Mouse (Mus musculus) liver, embryonic 16.5 days (tissue): ENCODE measurements around the gene Slc45a1. TPM values are rescaled to one million over a fixed set of nuclear protein-coding genes. Genes with fewer than 3 reads are reported as not detected.

Experiments
- ATAC-seq: fragments of 200-750 bp; cut with Nextera tagmentation; 2 replicates; pipeline ENCODE4 v1.8.0; 2017; ENCODE audit warnings: low read depth, mild to moderate bottlenecking, moderate number of reproducible peaks, moderate library complexity
- H3K27ac ChIP-seq: fragments of 300-500 bp; sonication (generic); 2 replicates; pipeline ENCODE4 v1.5.1; 2014; ENCODE audit warnings: mild to moderate bottlenecking, low read length
- H3K27me3 ChIP-seq: fragments of 300-500 bp; sonication (generic); 2 replicates; pipeline ENCODE4 v1.6.1; 2014; ENCODE audit warnings: low read depth, low read length, mixed read lengths; ENCODE audit not compliant: control insufficient read depth, insufficient read depth
- H3K36me3 ChIP-seq: fragments of 300-500 bp; sonication (generic); 2 replicates; pipeline ENCODE4 v1.6.1; 2014; ENCODE audit warnings: mild to moderate bottlenecking; ENCODE audit not compliant: control insufficient read depth, insufficient read depth
- H3K4me1 ChIP-seq: fragments of 300-500 bp; sonication (generic); 2 replicates; pipeline ENCODE4 v1.6.1; 2014; ENCODE audit warnings: low read depth, low read length, mixed read lengths; ENCODE audit not compliant: control insufficient read depth
- H3K4me2 ChIP-seq: fragments of 300-500 bp; sonication (generic); 2 replicates; pipeline ENCODE4 v1.6.1; 2014; ENCODE audit warnings: low read depth, low read length, mixed read lengths
- H3K4me3 ChIP-seq: fragments of 300-500 bp; sonication (generic); 2 replicates; pipeline ENCODE4 v1.5.1; 2014; ENCODE audit warnings: low read depth, mild to moderate bottlenecking, low read length
- H3K9ac ChIP-seq: fragments of 300-500 bp; sonication (generic); 2 replicates; pipeline ENCODE4 v1.6.1; 2014; ENCODE audit warnings: low read depth, low read length
- H3K9me3 ChIP-seq: fragments of 300-500 bp; sonication (generic); replicated peaks from 2 replicates; pipeline ENCODE4 v1.6.1; 2016; ENCODE audit warnings: low read length; ENCODE audit not compliant: control insufficient read depth
- WGBS: fragments of 180-500 bp; shearing (Covaris S2); extraction: QIAGEN DNeasy Blood & Tissue Kit; methylation state at CpG from one replicate; pipeline ENCODE4 v1.1.7; 2014; ENCODE audit not compliant: insufficient replicate concordance; 5-methylcytosine and 5-hydroxymethylcytosine counted together
- polyA plus RNA-seq: library from polyadenylated mRNA; unstranded; fragments of >200 nt; fragmentation: Nextera tagmentation; extraction: Ambion mirVana; gene quantifications from 2 replicates; pipeline ENCODE4 v1.2.1, GENCODE M21; 2015

Gene Slc45a1
- polyA plus RNA-seq = not detected in 2 replicates

DNA sequence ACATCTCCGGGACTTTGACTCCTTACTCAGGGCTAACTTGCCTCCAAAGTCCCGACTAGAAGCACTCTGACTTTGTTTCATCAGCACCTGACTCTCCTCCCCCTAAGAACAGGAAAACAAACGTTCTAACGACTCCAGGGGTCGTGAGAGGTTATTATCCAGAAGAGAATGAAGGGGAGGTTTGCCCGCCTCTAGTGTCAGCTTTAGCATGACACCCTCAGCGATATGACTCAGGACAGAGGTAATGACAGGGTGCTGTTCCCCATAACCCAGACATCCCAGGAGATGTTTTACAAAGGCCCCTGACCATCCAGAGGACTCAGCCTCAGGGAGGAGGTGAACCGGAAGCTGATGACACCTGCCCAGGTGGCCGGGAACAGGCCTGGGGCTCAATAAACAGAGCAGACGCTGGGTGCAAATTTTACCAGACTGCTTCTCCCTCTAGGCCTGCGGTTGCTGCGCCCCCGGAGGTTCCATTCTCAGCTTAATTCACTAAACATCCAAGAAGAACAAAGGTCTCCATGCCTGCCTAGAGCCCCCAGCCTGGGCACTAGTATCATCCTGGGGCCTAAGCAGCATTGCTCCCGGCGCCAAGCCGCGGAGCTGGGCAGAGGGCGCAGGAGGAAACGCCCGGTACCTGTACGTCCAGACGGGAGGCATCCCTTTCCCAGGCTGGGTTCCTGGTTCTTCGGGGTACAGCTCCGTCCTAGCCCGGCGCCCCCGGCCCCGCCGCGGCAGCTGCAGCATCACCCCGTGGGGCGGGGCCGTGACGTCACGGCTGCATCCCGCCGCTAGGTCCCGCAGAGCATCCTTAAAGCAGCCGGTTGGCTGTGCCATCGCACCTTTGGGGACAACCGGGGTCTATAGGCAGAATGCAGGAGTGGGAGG, at the start of gene Slc45a1:
Gene Slc45a1 (minus strand): TSS at position 785 of the 888 bp plus-strand sequence.
- no peak within 1 kb of the TSS for H3K27ac ChIP-seq
- no peaks in the 10 kb centered on the region for H3K9me3 ChIP-seq
- H3K4me2 ChIP-seq = no peak within 1 kb of the TSS
- peaks cover 4% of the 10 kb centered on the region; the same call in 1 of the 2 replicates for H3K4me1 ChIP-seq
- ATAC-seq = no peak
- H3K36me3 ChIP-seq = no peaks in the 10 kb centered on the region
- no peak within 1 kb of the TSS for H3K9ac ChIP-seq
- 10% methylated on average over 41 of the region's 41 CpGs for WGBS
- no peak within 1 kb of the TSS for H3K4me3 ChIP-seq
- peaks cover 12% of the 10 kb centered on the region for H3K27me3 ChIP-seq

DNA sequence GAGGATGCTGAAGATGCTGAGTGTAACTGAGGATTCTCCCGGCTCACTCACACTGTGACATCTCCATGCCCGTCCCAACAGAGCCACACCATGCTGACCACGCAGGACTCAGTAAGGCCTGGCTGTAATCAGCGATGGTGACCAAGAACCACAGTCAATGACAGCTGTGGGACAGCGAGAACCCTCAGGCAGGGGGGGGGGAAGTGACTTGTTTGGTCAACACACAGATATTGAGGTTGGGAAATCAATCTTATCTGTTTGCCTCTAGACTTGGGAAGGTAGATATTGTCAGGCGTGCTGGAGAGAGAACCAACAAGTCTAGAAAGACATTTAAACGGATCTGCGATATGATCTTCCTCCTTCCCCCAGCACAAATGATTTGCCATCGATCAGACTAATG, 48.9 kb upstream of the Slc45a1 start:
- H3K9ac ChIP-seq = no peak overlapping the region
- 66% methylated on average over 9 of the region's 9 CpGs for WGBS
- H3K27ac ChIP-seq = no peak overlapping the region
- H3K36me3 ChIP-seq = no peaks in the 10 kb centered on the region
- no peaks in the 10 kb centered on the region for H3K9me3 ChIP-seq
- H3K27me3 ChIP-seq = no peaks in the 10 kb centered on the region
- no peak for ATAC-seq
- H3K4me3 ChIP-seq = no peak overlapping the region
- H3K4me2 ChIP-seq = no peak overlapping the region
- no peaks in the 10 kb centered on the region for H3K4me1 ChIP-seq

DNA sequence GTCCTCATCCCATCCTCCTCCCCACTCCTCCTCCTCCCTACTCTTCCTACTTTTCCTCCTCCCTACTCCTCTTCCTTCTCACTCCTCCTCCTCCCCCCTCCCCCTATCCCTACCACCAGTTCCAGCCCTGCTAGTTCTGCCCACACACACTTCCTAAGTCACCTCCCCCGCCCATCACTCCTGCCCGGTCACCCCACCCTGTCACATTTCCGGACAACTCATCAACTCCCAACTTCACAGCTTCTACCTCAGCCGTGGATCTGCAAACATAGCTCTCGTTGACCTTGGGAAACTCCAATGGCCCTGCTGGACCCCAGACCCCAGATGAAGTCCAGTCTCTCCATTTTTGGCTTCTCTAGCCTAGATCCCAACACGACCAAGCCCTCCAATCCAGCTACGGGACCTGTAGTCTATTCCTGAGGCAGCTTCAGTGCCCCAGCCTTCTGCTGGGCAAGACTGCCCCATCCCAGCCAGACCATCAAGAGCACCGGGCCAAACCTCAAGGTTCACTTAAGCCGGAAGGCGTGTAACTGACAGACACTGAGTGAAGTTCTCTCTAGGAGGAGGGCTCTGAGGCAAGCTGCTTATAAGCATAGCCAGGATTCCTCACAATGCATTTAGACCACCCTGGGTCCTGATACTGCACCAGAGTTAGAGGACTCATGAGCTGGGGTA, 42.6 kb upstream of the Slc45a1 start:
- Histone ChIP-seq H3K9me3 (no peaks in the 10 kb centered on the region), H3K4me1 (no peaks in the 10 kb centered on the region; the same call in 1 of the 2 replicates), H3K9ac (no peak overlapping the region), H3K4me3 (no peak overlapping the region), H3K27ac (no peak overlapping the region), H3K36me3 (no peaks in the 10 kb centered on the region), H3K4me2 (no peak overlapping the region), H3K27me3 (no peaks in the 10 kb centered on the region)
- 34% methylated on average over 10 of the region's 10 CpGs for WGBS
- ATAC-seq = peak; percentile 47; the same call in 1 of the 2 replicates

DNA sequence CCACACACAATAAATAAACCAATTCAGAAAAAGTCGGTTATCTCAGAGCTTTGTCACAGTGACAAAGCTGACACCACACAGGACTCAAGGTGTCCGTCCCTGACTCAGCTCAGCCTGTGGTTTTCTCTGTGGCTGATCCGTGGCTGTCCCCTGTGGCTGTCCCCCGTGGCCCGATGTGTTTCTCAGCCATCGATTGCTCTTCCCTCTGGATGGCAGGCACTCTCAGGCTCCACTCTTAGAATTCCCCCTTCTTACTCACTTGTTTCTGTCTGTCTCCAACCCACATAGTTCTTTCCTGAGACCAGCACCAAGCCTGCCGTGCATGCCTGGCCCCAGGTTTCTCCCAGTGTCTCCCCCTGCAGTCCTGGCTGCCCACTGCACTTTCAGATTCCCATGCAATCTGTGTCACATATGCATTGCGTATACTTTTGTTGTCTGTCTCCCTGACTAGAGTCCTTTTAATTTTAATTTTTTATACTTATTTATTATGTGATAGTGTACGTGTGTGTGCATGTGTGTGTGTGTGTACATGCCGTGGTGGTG, 41.0 kb upstream of the Slc45a1 start:
- 44% methylated on average over 10 of the region's 10 CpGs for WGBS
- Histone ChIP-seq H3K4me3 (no peak overlapping the region), H3K27ac (no peak overlapping the region), H3K9ac (no peak overlapping the region), H3K4me2 (no peak overlapping the region), H3K4me1 (no peaks in the 10 kb centered on the region; the same call in 1 of the 2 replicates), H3K9me3 (no peaks in the 10 kb centered on the region), H3K27me3 (no peaks in the 10 kb centered on the region), H3K36me3 (no peaks in the 10 kb centered on the region)
- no peak for ATAC-seq

DNA sequence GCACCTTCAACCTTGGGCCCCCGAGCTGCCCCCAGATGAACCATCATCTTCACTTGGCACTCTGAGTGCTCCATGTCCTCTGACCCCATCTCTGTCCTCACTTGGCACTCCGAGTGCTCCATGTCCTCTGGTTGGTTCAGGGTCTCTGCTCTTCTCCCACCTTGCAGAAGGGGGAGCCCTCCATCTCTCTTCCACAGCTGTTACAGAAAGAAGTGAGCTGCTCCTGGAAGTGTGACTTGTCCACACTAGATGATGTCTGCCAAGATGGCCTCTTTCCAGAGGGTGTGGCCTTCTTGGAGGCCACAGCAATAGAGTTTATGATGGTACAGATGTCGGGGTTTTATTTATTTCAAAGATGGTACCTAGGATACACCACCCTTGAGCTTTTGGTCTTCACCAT, 38.8 kb upstream of the Slc45a1 start:
- no peaks in the 10 kb centered on the region for H3K36me3 ChIP-seq
- no peak overlapping the region for H3K27ac ChIP-seq
- peaks cover 9% of the 10 kb centered on the region for H3K4me1 ChIP-seq
- no peaks in the 10 kb centered on the region for H3K9me3 ChIP-seq
- no peaks in the 10 kb centered on the region for H3K27me3 ChIP-seq
- H3K4me3 ChIP-seq = no peak overlapping the region
- no peak overlapping the region for H3K9ac ChIP-seq
- no peak for ATAC-seq
- no peak overlapping the region for H3K4me2 ChIP-seq
- 54% methylated on average over 3 of the region's 3 CpGs for WGBS

DNA sequence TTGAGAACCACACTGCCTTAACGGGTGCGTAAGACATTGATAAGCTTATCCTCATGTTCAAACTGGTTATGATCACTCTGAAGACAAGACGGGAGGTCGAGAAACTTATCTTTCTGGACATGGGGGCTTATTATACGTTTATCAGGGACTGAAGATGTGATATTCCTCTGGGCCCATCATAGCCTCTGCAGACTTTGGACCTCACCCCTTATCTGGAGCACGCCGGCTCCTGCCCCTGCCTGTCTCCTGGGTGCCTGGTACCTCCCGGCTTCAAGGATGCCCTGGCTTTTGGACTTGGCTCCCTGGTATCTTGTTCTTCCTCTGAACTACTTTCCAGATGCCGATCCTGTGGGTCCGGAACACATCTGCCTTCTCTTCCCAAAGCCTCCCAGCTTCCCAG, 37.6 kb upstream of the Slc45a1 start:
- Histone ChIP-seq H3K4me2 (no peak overlapping the region), H3K36me3 (no peaks in the 10 kb centered on the region), H3K4me1 (peaks cover 14% of the 10 kb centered on the region), H3K4me3 (no peak overlapping the region), H3K27me3 (no peaks in the 10 kb centered on the region), H3K27ac (no peak overlapping the region), H3K9ac (no peak overlapping the region), H3K9me3 (no peaks in the 10 kb centered on the region)
- 41% methylated on average over 10 of the region's 10 CpGs for WGBS
- no peak for ATAC-seq

DNA sequence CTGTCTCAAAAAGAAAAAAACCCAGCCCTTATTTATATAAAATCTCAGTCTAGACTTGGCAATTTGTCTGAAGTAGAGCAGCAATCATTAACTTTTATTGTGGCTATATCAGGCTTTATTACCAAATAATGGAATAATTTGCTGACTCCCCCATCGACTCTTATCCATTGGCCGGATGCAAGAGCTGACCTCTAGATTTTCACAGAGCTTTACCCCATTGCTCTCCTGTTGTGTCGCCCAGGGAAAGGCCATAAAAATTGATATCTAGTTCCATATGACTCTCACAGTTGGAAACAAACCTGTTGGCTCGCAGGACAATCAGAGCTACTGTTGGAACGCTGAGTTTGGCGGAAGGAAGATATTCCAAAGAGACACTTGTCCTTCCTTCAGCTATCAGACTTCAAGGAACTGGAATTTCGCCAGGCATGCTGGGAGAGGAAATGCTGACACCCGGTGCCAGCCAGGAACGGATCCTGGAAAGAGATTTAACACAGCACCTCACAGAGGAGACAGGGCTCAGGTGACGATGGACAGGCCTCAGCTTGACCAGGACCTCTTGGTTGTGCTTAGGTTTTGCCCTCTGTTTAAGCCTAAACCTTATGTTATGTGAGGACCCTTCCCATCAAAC, 35.3 kb upstream of the Slc45a1 start:
- no peak overlapping the region for H3K9ac ChIP-seq
- ATAC-seq = no peak
- H3K36me3 ChIP-seq = no peaks in the 10 kb centered on the region
- no peaks in the 10 kb centered on the region for H3K9me3 ChIP-seq
- H3K4me3 ChIP-seq = no peak overlapping the region
- H3K4me1 ChIP-seq = peaks cover 14% of the 10 kb centered on the region
- no peak overlapping the region for H3K27ac ChIP-seq
- H3K4me2 ChIP-seq = no peak overlapping the region
- H3K27me3 ChIP-seq = no peaks in the 10 kb centered on the region
- 56% methylated on average over 10 of the region's 10 CpGs for WGBS

DNA sequence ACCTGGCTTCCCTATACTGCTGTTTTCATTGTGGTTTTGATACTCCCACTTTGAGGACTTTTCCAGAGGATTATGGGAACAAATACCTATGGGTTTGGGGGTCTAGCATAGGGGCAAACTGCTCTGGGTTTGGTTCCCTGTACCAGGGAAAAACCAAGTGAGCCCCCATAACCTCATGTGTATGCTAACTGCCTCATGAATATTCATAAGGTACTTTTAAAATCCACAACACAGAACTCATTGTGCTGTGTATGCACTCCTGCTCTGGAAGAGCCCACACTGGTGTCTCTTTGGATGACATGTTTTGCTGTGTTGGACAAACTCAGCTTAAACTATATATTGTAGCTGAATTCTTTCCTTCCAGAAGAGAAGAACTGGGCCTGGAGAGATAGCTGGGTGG, 34.6 kb upstream of the Slc45a1 start:
- H3K27ac ChIP-seq = peak overlapping the region; percentile 88
- H3K4me2 ChIP-seq = no peak overlapping the region
- peaks cover 14% of the 10 kb centered on the region for H3K4me1 ChIP-seq
- no peak overlapping the region for H3K9ac ChIP-seq
- no peaks in the 10 kb centered on the region for H3K27me3 ChIP-seq
- no peak for ATAC-seq
- no peaks in the 10 kb centered on the region for H3K36me3 ChIP-seq
- no peaks in the 10 kb centered on the region for H3K9me3 ChIP-seq
- no peak overlapping the region for H3K4me3 ChIP-seq
